8 mouse cellular contexts compared by ENCODE assay signal in genomic region chr11:97500720-97501448, GRCm38 (mm10). TPM values are rescaled to one million over a fixed set of nuclear protein-coding genes. Genes with fewer than 3 reads are reported as not detected.
DNase-seq lines count a peak whose midpoint lies in the region; ATAC-seq lines count a peak whose summit lies in the region.

No protein-coding gene starts in this region.

- peaks cover 29% of the 10 kb centered on the region for H3K4me1 ChIP-seq in kidney, embryonic 15.5 days
- peaks cover 25% of the 10 kb centered on the region for H3K4me1 ChIP-seq in embryonic facial prominence, embryonic 15.5 days
- no peaks in the 10 kb centered on the region for H3K4me1 ChIP-seq in intestine, embryonic 14.5 days (replicated peaks; ENCODE audit: control insufficient read depth, insufficient read depth, low read length)
- peaks cover 15% of the 10 kb centered on the region for H3K4me1 ChIP-seq in neural tube, embryonic 12.5 days

- no peaks in the 10 kb centered on the region for H3K9me3 ChIP-seq in kidney, embryonic 15.5 days (replicated peaks)
- 0 out of 2 replicates have a peak, but pooled peaks cover 3% of the 10 kb centered on the region for H3K9me3 ChIP-seq in embryonic facial prominence, embryonic 15.5 days (replicated peaks)
- H3K9me3 ChIP-seq in intestine, embryonic 14.5 days (ENCODE audit: control insufficient read depth, low read length) = no peaks in the 10 kb centered on the region
- no peaks in the 10 kb centered on the region for H3K9me3 ChIP-seq in neural tube, embryonic 12.5 days

- H3K36me3 ChIP-seq in kidney, embryonic 15.5 days = peaks cover 18% of the 10 kb centered on the region
- peaks cover 37% of the 10 kb centered on the region for H3K36me3 ChIP-seq in embryonic facial prominence, embryonic 15.5 days
- peaks cover 9% of the 10 kb centered on the region for H3K36me3 ChIP-seq in intestine, embryonic 14.5 days (ENCODE audit: control insufficient read depth, insufficient read depth, low read length)
- peaks cover 5% of the 10 kb centered on the region for H3K36me3 ChIP-seq in neural tube, embryonic 12.5 days

- H3K27ac ChIP-seq in kidney, embryonic 15.5 days = no peak overlapping the region
- H3K27ac ChIP-seq in embryonic facial prominence, embryonic 15.5 days (replicated peaks) = no peak overlapping the region
- no peak overlapping the region for H3K27ac ChIP-seq in intestine, embryonic 14.5 days (ENCODE audit: low read depth)
- H3K27ac ChIP-seq in neural tube, embryonic 12.5 days = no peak overlapping the region

- ATAC-seq in kidney, embryonic 15.5 days (replicated peaks; ENCODE audit: low FRiP score) = peak; percentile 17; the same call in 1 of the 2 replicates
- peak; percentile 16; the same call in 1 of the 2 replicates for ATAC-seq in embryonic facial prominence, embryonic 15.5 days (ENCODE audit: insufficient number of reproducible peaks, low FRiP score, low TSS enrichment, low read depth)
- peak; percentile 29; the same call in 1 of the 2 replicates for ATAC-seq in intestine, embryonic 14.5 days (replicated peaks; ENCODE audit: low FRiP score, low TSS enrichment, low read depth)
- 0 out of 2 replicates have a peak, but pooled peaks have one; percentile 33 for ATAC-seq in neural tube, embryonic 12.5 days (ENCODE audit: low FRiP score, low read depth)

- peak overlapping the region; percentile 66 for H3K4me2 ChIP-seq in kidney, embryonic 15.5 days
- peak overlapping the region; percentile 26 for H3K4me2 ChIP-seq in embryonic facial prominence, embryonic 15.5 days (replicated peaks)
- H3K4me2 ChIP-seq in intestine, embryonic 14.5 days (ENCODE audit: low read length) = peak overlapping the region; percentile 45
- peak overlapping the region; percentile 72 for H3K4me2 ChIP-seq in neural tube, embryonic 12.5 days (replicated peaks)

- H3K27me3 ChIP-seq in kidney, embryonic 15.5 days = peaks cover 56% of the 10 kb centered on the region
- H3K27me3 ChIP-seq in embryonic facial prominence, embryonic 15.5 days = peaks cover 35% of the 10 kb centered on the region
- H3K27me3 ChIP-seq in intestine, embryonic 14.5 days (replicated peaks; ENCODE audit: control insufficient read depth, insufficient read depth, low read length) = peaks cover 46% of the 10 kb centered on the region
- peaks cover 63% of the 10 kb centered on the region for H3K27me3 ChIP-seq in neural tube, embryonic 12.5 days (replicated peaks)

- 17% methylated on average over 51 of the region's 51 CpGs for WGBS in kidney, embryonic 15.5 days
- 33% methylated on average over 51 of the region's 51 CpGs for WGBS in embryonic facial prominence, embryonic 15.5 days
- WGBS in intestine, embryonic 14.5 days = 24% methylated on average over 51 of the region's 51 CpGs
- 11% methylated on average over 51 of the region's 51 CpGs for WGBS in neural tube, embryonic 12.5 days

- peak overlapping the region; percentile 15; the same call in 1 of the 2 replicates for H3K9ac ChIP-seq in kidney, embryonic 15.5 days
- no peak overlapping the region for H3K9ac ChIP-seq in embryonic facial prominence, embryonic 15.5 days
- H3K9ac ChIP-seq in intestine, embryonic 14.5 days (ENCODE audit: low read length) = no peak overlapping the region
- peak overlapping the region; percentile 56; the same call in 1 of the 2 replicates for H3K9ac ChIP-seq in neural tube, embryonic 12.5 days

- DNase-seq in kidney, adult 18-20 months = no peak
- no peak for DNase-seq in intestine, embryonic 14.5 days (ENCODE audit: low spot score)
- no peak for DNase-seq in thymus, postnatal 10 days (ENCODE audit: low spot score in 2 of 2)
- DNase-seq in B cell, adult 2 months = no peak
- no peak for DNase-seq in urinary bladder, postnatal 36 days (ENCODE audit: low spot score in 2 of 2)

- H3K4me3 ChIP-seq in kidney, embryonic 15.5 days (replicated peaks) = peak overlapping the region; percentile 39
- peak overlapping the region; percentile 15; the same call in 1 of the 2 replicates for H3K4me3 ChIP-seq in embryonic facial prominence, embryonic 15.5 days (replicated peaks)
- H3K4me3 ChIP-seq in intestine, embryonic 14.5 days (ENCODE audit: low read depth, low read length) = peak overlapping the region; percentile 20
- H3K4me3 ChIP-seq in neural tube, embryonic 12.5 days = peak overlapping the region; percentile 34

RNA-seq across cellular contexts. Expression of gene 4933428G20Rik, which starts 0.7 kb away (rescaled TPM):
- 0.49 and 0.84 TPM in 2 replicates for polyA plus RNA-seq in kidney, embryonic 15.5 days (2015; fragmentation: Nextera tagmentation; extraction: Ambion mirVana)
- 1.4 and 1.7 TPM in 2 replicates for polyA plus RNA-seq in embryonic facial prominence, embryonic 15.5 days (2015; fragmentation: Nextera tagmentation; extraction: Ambion mirVana)
- 0.12 TPM in 2 replicates for polyA plus RNA-seq in intestine, embryonic 14.5 days (2014; fragmentation: Nextera tagmentation; extraction: Ambion mirVana)
- polyA plus RNA-seq in neural tube, embryonic 12.5 days (2016; fragmentation: Nextera tagmentation; extraction: Ambion mirVana) = 0.66 and 0.87 TPM in 2 replicates

Comparison
In these comparisons a context has a peak if more than half of its experiments do, and no peak if none do; other contexts are left out.
1. H3K9ac ChIP-seq: peak in kidney, embryonic 15.5 days (single experiment) and neural tube, embryonic 12.5 days (single experiment); none in embryonic facial prominence, embryonic 15.5 days (single experiment) and intestine, embryonic 14.5 days (single experiment).
2. Peak in every context shown above with its lines, with median percentiles within 50 percentile points of each other: ATAC-seq, H3K4me2 ChIP-seq and H3K4me3 ChIP-seq.